Mouse (Mus musculus): Measurements from ENCODE around the gene Mark3.

Gene Mark3

GRCm38 (mm10) chr12:111562276-111562814 lies 12.0 kb upstream of the Mark3 start:
- no peak for DNase-seq

GRCm38 (mm10) chr12:111563076-111563629 lies 11.2 kb upstream of the Mark3 start:
- no peak for DNase-seq

- DNase-seq, result no peak
Measured at GRCm38 (mm10) chr12:111565363-111565762, 9.0 kb upstream of the Mark3 start.

- DNase-seq, result no peak
Measured at GRCm38 (mm10) chr12:111568836-111569235, 5.5 kb upstream of the Mark3 start.

GRCm38 (mm10) chr12:111572406-111572805 lies 1.9 kb upstream of the Mark3 start:
- DNase-seq, result no peak

- DNase-seq, result no peak
Measured at GRCm38 (mm10) chr12:111573315-111573714, 1.0 kb upstream of the Mark3 start.

GRCm38 (mm10) chr12:111574887-111575838 lies 840 bp downstream of the Mark3 start:
- peak; percentile 26 for DNase-seq

GRCm38 (mm10) chr12:111583058-111583457 lies 8.7 kb downstream of the Mark3 start:
- no peak for DNase-seq

- no peak for DNase-seq
Measured at GRCm38 (mm10) chr12:111584401-111584800, 10.1 kb downstream of the Mark3 start.

- no peak for DNase-seq
Measured at GRCm38 (mm10) chr12:111587252-111587651, 12.9 kb downstream of the Mark3 start.

GRCm38 (mm10) chr12:111592407-111593021 lies 18.2 kb downstream of the Mark3 start:
- DNase-seq, result no peak

- no peak for DNase-seq
Measured at GRCm38 (mm10) chr12:111593775-111594174, 19.5 kb downstream of the Mark3 start.

GRCm38 (mm10) chr12:111597310-111597709 lies 23.0 kb downstream of the Mark3 start:
- no peak for DNase-seq

- no peak for DNase-seq
Measured at GRCm38 (mm10) chr12:111598902-111599301, 24.6 kb downstream of the Mark3 start.

GRCm38 (mm10) chr12:111599640-111600039 lies 25.3 kb downstream of the Mark3 start:
- no peak for DNase-seq

GRCm38 (mm10) chr12:111603871-111604270 lies 29.5 kb downstream of the Mark3 start:
- DNase-seq, result no peak

- no peak for DNase-seq
Measured at GRCm38 (mm10) chr12:111605619-111606018, 31.3 kb downstream of the Mark3 start.

GRCm38 (mm10) chr12:111608015-111608414 lies 33.7 kb downstream of the Mark3 start:
- DNase-seq, result no peak

GRCm38 (mm10) chr12:111614475-111615141 lies 40.3 kb downstream of the Mark3 start:
- DNase-seq, result no peak

GRCm38 (mm10) chr12:111618266-111618665 lies 43.9 kb downstream of the Mark3 start:
- no peak for DNase-seq

GRCm38 (mm10) chr12:111648061-111648645 lies 73.8 kb downstream of the Mark3 start:
- DNase-seq, result peak; percentile 67

GRCm38 (mm10) chr12:111652953-111653352 lies 78.6 kb downstream of the Mark3 start:
- DNase-seq, result no peak

Data from right cerebral cortex, postnatal 4 days (tissue).